12 mouse cellular contexts compared by ENCODE assay signal in genomic region chr2:180703645-180704359, GRCm38 (mm10). TPM values are rescaled to one million over a fixed set of nuclear protein-coding genes. Genes with fewer than 3 reads are reported as not detected.
A peak's percentile ranks its signal among the peaks of the same experiment; 100 is the strongest.
DNase-seq lines count a peak whose midpoint lies in the region; ATAC-seq and TF ChIP-seq lines count a peak whose summit lies in the region.
"Had no signal": no experiment of that assay in that cellular context is flagged by ENCODE, and none has a peak within 500 bp of the region (broad histone marks: within the 10 kb centered on the region; RNA-seq: fewer than 3 reads in every experiment).

No protein-coding gene starts in this region.

- ATAC-seq in lung, embryonic 15.5 days (ENCODE audit: borderline replicate concordance, extremely low read depth, low FRiP score, low TSS enrichment): no peak
- ATAC-seq in G1E (ENCODE audit: extremely low read depth, insufficient number of reproducible peaks, low FRiP score, poor library complexity, severe bottlenecking): no peak
- ATAC-seq in liver, embryonic 11.5 days (replicated peaks; ENCODE audit: low FRiP score): no peak
- ATAC-seq: forebrain, embryonic 16.5 days had no signal

- no peaks in the 10 kb centered on the region for H3K9me3 ChIP-seq in lung, embryonic 15.5 days
- no peaks in the 10 kb centered on the region for H3K9me3 ChIP-seq in G1E (replicated peaks)
- H3K9me3 ChIP-seq in liver, embryonic 11.5 days (ENCODE audit: control insufficient read depth, low read length): no peaks in the 10 kb centered on the region
- H3K9me3 ChIP-seq: heart, embryonic 12.5 days; megakaryocyte, embryonic 14.5 days had no signal

- WGBS in lung, embryonic 15.5 days: 79% methylated on average over 3 of the region's 3 CpGs
- WGBS in liver, embryonic 11.5 days: 67% methylated on average over 3 of the region's 3 CpGs

- H3K27me3 ChIP-seq in lung, embryonic 15.5 days: no peaks in the 10 kb centered on the region
- no peaks in the 10 kb centered on the region for H3K27me3 ChIP-seq in G1E (ENCODE audit: insufficient read depth, low read length)
- H3K27me3 ChIP-seq in liver, embryonic 11.5 days (replicated peaks; ENCODE audit: control insufficient read depth, insufficient read depth, low read length): no peaks in the 10 kb centered on the region
- H3K27me3 ChIP-seq: heart, embryonic 12.5 days; megakaryocyte, embryonic 14.5 days had no signal

- 0 out of 2 replicates have a peak overlapping the region, but pooled peaks have one; percentile 17 for H3K27ac ChIP-seq in lung, embryonic 15.5 days
- H3K27ac ChIP-seq in liver, embryonic 11.5 days (ENCODE audit: low read depth, low read length): peak overlapping the region; percentile 94; the same call in 1 of the 2 replicates

- TF ChIP-seq CTCF in G1E (IDR thresholded peaks at IDR 0.05; ENCODE audit: low read depth, low read length): no peak

- no peak for DNase-seq in lung, postnatal 14 days
- DNase-seq in G1E (ENCODE audit: low spot score): peak; percentile 19
- DNase-seq in liver, embryonic 11.5 days (ENCODE audit: low spot score): no peak
- no peak for DNase-seq in layer of hippocampus, postnatal 25 days (ENCODE audit: extremely low spot score in 1 of 2, low spot score in 1 of 2)
- DNase-seq in left cerebral cortex, adult 11 months (ENCODE audit: low spot score): no peak
- DNase-seq in thymus, postnatal 0 days (ENCODE audit: low spot score): no peak
- DNase-seq: cerebellum, adult 18-20 months; lung, adult 18-20 months had no signal

- H3K36me3 ChIP-seq in lung, embryonic 15.5 days: no peaks in the 10 kb centered on the region
- H3K36me3 ChIP-seq in G1E (replicated peaks): peaks cover 64% of the 10 kb centered on the region
- H3K36me3 ChIP-seq in liver, embryonic 11.5 days (ENCODE audit: control insufficient read depth, insufficient read depth, low read length): peaks cover 2% of the 10 kb centered on the region; the same call in 1 of the 2 replicates

- no peak overlapping the region for H3K9ac ChIP-seq in lung, embryonic 15.5 days
- H3K9ac ChIP-seq in liver, embryonic 11.5 days (ENCODE audit: low read depth, low read length): no peak overlapping the region
- H3K9ac ChIP-seq: heart, embryonic 12.5 days had no signal

- H3K4me1 ChIP-seq in lung, embryonic 15.5 days: peaks cover 57% of the 10 kb centered on the region
- H3K4me1 ChIP-seq in G1E (ENCODE audit: insufficient read depth, low read depth, low read length): peaks cover 80% of the 10 kb centered on the region
- peaks cover 55% of the 10 kb centered on the region for H3K4me1 ChIP-seq in liver, embryonic 11.5 days (replicated peaks; ENCODE audit: control insufficient read depth, insufficient read depth, low read length)

- no peak overlapping the region for H3K4me3 ChIP-seq in lung, embryonic 15.5 days
- no peak overlapping the region; the same call in 1 of the 2 replicates for H3K4me3 ChIP-seq in G1E (ENCODE audit: low read depth, low read length)
- peak overlapping the region; percentile 15; the same call in 1 of the 2 replicates for H3K4me3 ChIP-seq in liver, embryonic 11.5 days (ENCODE audit: low read depth, low read length)

- H3K4me2 ChIP-seq in lung, embryonic 15.5 days: no peak overlapping the region
- H3K4me2 ChIP-seq in liver, embryonic 11.5 days: peak overlapping the region; percentile 99

RNA-seq across cellular contexts. Expression of gene Dido1, which starts 6.0 kb away (rescaled TPM):
- 29.3 and 31.7 TPM in 2 replicates for polyA plus RNA-seq in lung, embryonic 15.5 days (2015; fragmentation: Nextera tagmentation; extraction: Ambion mirVana)
- total RNA-seq in G1E (2014; fragmentation: Nextera tagmentation) (57.3 and 66.5 TPM in 2 replicates), G1E (2017) (53.6 and 62.3 TPM in 2 replicates)
- polyA plus RNA-seq in G1E (2012): 19.4 and 21.4 TPM in 2 replicates
- 28.7 and 29.8 TPM in 2 replicates for polyA plus RNA-seq in liver, embryonic 11.5 days (2014; fragmentation: Nextera tagmentation; extraction: Ambion mirVana)
- 10 to 100 TPM; 51.1 to 59.6 TPM for total RNA-seq in layer of hippocampus, postnatal 25 days (2021)
- polyA plus RNA-seq in thymus, postnatal 0 days (2015; fragmentation: Nextera tagmentation; extraction: Ambion mirVana): 25.6 and 32.2 TPM in 2 replicates

RNA-seq across cellular contexts. Expression of gene Gid8, which starts 6.1 kb away (rescaled TPM):
- 55.0 and 56.0 TPM in 2 replicates for polyA plus RNA-seq in lung, embryonic 15.5 days (2015; fragmentation: Nextera tagmentation; extraction: Ambion mirVana)
- total RNA-seq in G1E (2014; fragmentation: Nextera tagmentation) (68.9 and 79.7 TPM in 2 replicates), G1E (2017) (70.2 and 78.3 TPM in 2 replicates)
- 29.3 and 35.5 TPM in 2 replicates for polyA plus RNA-seq in G1E (2012)
- polyA plus RNA-seq in liver, embryonic 11.5 days (2014; fragmentation: Nextera tagmentation; extraction: Ambion mirVana): 95.7 and 102 TPM in 2 replicates
- total RNA-seq in layer of hippocampus, postnatal 25 days (2021): 10 to 100 TPM; 60.5 to 62.2 TPM
- polyA plus RNA-seq in thymus, postnatal 0 days (2015; fragmentation: Nextera tagmentation; extraction: Ambion mirVana): 50.5 and 53.1 TPM in 2 replicates

RNA-seq across cellular contexts. Expression of gene Slc17a9, which starts 21.3 kb away (rescaled TPM):
- polyA plus RNA-seq in lung, embryonic 15.5 days (2015; fragmentation: Nextera tagmentation; extraction: Ambion mirVana): 0.72 and 1.9 TPM in 2 replicates
- 1.2 and 2.0 TPM in 2 replicates for total RNA-seq in G1E (2014; fragmentation: Nextera tagmentation)
- 0.06 TPM in 1 of 2 replicates, not detected in the other for total RNA-seq in G1E (2017)
- polyA plus RNA-seq in G1E (2012): 0.26 and 0.36 TPM in 2 replicates
- polyA plus RNA-seq in liver, embryonic 11.5 days (2014; fragmentation: Nextera tagmentation; extraction: Ambion mirVana): 4.3 and 4.7 TPM in 2 replicates
- total RNA-seq in layer of hippocampus, postnatal 25 days (2021): under 1 TPM; 0.12 to 0.52 TPM
- 2.6 and 3.1 TPM in 2 replicates for polyA plus RNA-seq in thymus, postnatal 0 days (2015; fragmentation: Nextera tagmentation; extraction: Ambion mirVana)
